Mouse (Mus musculus) small intestine, adult 2 months (tissue): ENCODE data around the gene Apold1.

Experiments
- CTCF ChIP-seq: fragments of 200-500 bp; IDR thresholded peaks from 2 replicates; pipeline ENCODE4 v1.5.1; 2012; ENCODE audit warnings: low read depth, mild to moderate bottlenecking, control low read depth, inconsistent platforms, low read length, moderate library complexity, mixed read lengths; ENCODE audit not compliant: insufficient replicate concordance, insufficient read length; ENCODE audit errors: extremely low read depth
- POLR2A ChIP-seq: fragments of 200-500 bp; IDR thresholded peaks from 2 replicates; pipeline ENCODE4 v1.6.1; 2012; ENCODE audit warnings: low read depth, mild to moderate bottlenecking, control low read depth, inconsistent platforms, low read length, moderate library complexity

DNA sequence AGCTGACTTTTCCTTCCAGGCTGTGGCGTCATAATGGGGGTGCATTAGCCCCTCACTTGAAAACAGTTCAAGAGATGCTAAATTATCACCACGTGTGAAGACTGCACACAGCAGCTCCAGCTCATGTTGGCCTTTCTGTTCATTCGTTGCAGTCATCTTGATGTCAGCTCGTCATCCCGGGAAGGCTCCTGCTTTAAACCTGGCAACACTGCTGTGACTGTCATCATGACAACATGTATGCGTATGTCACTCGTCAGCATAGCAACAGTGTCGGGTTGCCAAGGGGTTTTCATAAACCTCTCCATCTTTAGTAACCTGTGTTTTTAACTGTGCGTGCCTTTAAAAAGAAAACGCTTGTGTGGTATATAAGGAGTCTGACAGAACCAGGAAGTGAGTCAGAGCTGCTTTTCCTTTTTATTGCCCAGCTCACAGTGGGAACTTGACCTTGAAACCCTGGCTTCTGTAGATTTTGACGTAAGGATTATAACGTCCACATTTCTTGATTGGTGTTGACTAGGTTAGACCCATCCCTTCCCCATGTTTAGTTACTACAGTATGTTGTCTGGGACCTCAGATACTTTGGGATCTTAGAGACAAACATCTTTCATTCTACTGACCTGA is 12.6 kb downstream of the Apold1 start:
- TF ChIP-seq POLR2A, result no peak
- TF ChIP-seq CTCF, result no peak
